Mouse (Mus musculus) midbrain, postnatal 0 days (tissue): ENCODE data around the gene Sema4a. TPM values are rescaled to one million over a fixed set of nuclear protein-coding genes. Genes with fewer than 3 reads are reported as not detected.
A peak's percentile ranks its signal among the peaks of the same experiment; 100 is the strongest.

Experiments
- ATAC-seq: fragments of 200-750 bp; cut with Nextera tagmentation; 2 replicates; pipeline ENCODE4 v1.8.0; 2017; ENCODE audit warnings: moderate number of reproducible peaks, mild to moderate bottlenecking, moderate TSS enrichment, moderate library complexity; ENCODE audit not compliant: low FRiP score
- DNase-seq: peaks from one replicate; pipeline ENCODE4 v3.0.0-alpha.2; 2015; ENCODE audit warnings: low spot score
- H3K27ac ChIP-seq: fragments of 300-500 bp; sonication (generic); 2 replicates; pipeline ENCODE4 v1.5.1; 2014; ENCODE audit warnings: low read depth, mild to moderate bottlenecking, low read length, mixed read lengths
- H3K27me3 ChIP-seq: fragments of 300-500 bp; sonication (generic); 2 replicates; pipeline ENCODE4 v1.6.1; 2014; ENCODE audit warnings: low read length, control low read depth, mixed read lengths; ENCODE audit not compliant: insufficient read depth
- H3K36me3 ChIP-seq: fragments of 300-500 bp; sonication (generic); 2 replicates; pipeline ENCODE4 v1.6.1; 2014; ENCODE audit warnings: low read length, control low read depth, mixed read lengths; ENCODE audit not compliant: insufficient read depth
- H3K4me1 ChIP-seq: fragments of 300-500 bp; sonication (generic); 2 replicates; pipeline ENCODE4 v1.6.1; 2014; ENCODE audit warnings: mild to moderate bottlenecking, control low read depth, antibody characterized with exemption, low read length, mixed read lengths; ENCODE audit not compliant: insufficient read depth
- H3K4me2 ChIP-seq: fragments of 300-500 bp; sonication (generic); 2 replicates; pipeline ENCODE4 v1.6.1; 2014; ENCODE audit warnings: low read depth, mild to moderate bottlenecking, low read length, mixed read lengths; ENCODE audit not compliant: poor library complexity, severe bottlenecking
- H3K4me3 ChIP-seq: fragments of 300-500 bp; sonication (generic); 2 replicates; pipeline ENCODE4 v1.5.1; 2014; ENCODE audit warnings: low read depth, mild to moderate bottlenecking, low read length, moderate library complexity
- H3K9ac ChIP-seq: fragments of 300-500 bp; sonication (generic); replicated peaks from 2 replicates; pipeline ENCODE4 v1.6.1; 2014; ENCODE audit warnings: mild to moderate bottlenecking, low read length, moderate library complexity, mixed read lengths; ENCODE audit not compliant: poor library complexity, severe bottlenecking
- H3K9me3 ChIP-seq: fragments of 300-500 bp; sonication (generic); 2 replicates; pipeline ENCODE4 v1.6.1; 2016; ENCODE audit warnings: low read length, control low read depth
- CTCF ChIP-seq: IDR thresholded peaks from 2 replicates; pipeline ENCODE4 v1.5.1; 2016; ENCODE audit warnings: antibody characterized with exemption, mild to moderate bottlenecking
- WGBS: fragments of 180-500 bp; shearing (Covaris S2); extraction: QIAGEN DNeasy Blood & Tissue Kit; methylation state at CpG from one replicate; pipeline ENCODE4 v1.1.7; 2014; 5-methylcytosine and 5-hydroxymethylcytosine counted together
- microRNA-seq: library from miRNA; unstranded; fragments of <30 nt; microRNA quantifications from one replicate; pipeline ENCODE4, GENCODE M21; 2016; ENCODE audit warnings: borderline number of aligned reads
- polyA plus RNA-seq: library from polyadenylated mRNA; unstranded; fragments of >200 nt; fragmentation: Nextera tagmentation; extraction: Ambion mirVana; gene quantifications from 2 replicates; pipeline ENCODE4 v1.2.1, GENCODE M21; 2015
- total RNA-seq: library from RNA; depleted of rRNA; stranded (reverse); fragments of >200 nt; gene quantifications from 2 replicates; pipeline ENCODE4 v1.2.3, GENCODE M21; 2014; rRNA removed

Gene Sema4a
- total and polyA plus RNA-seq, 2 experiments from 2014 or later: 42.1 to 62.0 TPM

GRCm38 (mm10) chr3:88407090-88407489 lies 53.9 kb downstream of the Sema4a start:
- no peaks in the 10 kb centered on the region for H3K27me3 ChIP-seq
- no peaks in the 10 kb centered on the region for H3K9me3 ChIP-seq
- no peak overlapping the region for H3K9ac ChIP-seq
- WGBS: 0% methylated on average over 2 of the region's 2 CpGs
- ATAC-seq: no peak; the same call in 1 of the 2 replicates
- H3K27ac ChIP-seq: no peak overlapping the region
- no peak overlapping the region for H3K4me2 ChIP-seq
- peaks cover under 1% of the 10 kb centered on the region for H3K36me3 ChIP-seq
- TF ChIP-seq CTCF: peak; percentile 97
- no peak overlapping the region for H3K4me3 ChIP-seq
- DNase-seq: peak; percentile 93
- H3K4me1 ChIP-seq: no peaks in the 10 kb centered on the region

GRCm38 (mm10) chr3:88403522-88404230 lies 57.3 kb downstream of the Sema4a start:
- WGBS: 95% methylated on average over 10 of the region's 10 CpGs
- Histone ChIP-seq H3K4me3 (no peak overlapping the region), H3K27me3 (no peaks in the 10 kb centered on the region), H3K9ac (no peak overlapping the region), H3K36me3 (no peaks in the 10 kb centered on the region), H3K9me3 (no peaks in the 10 kb centered on the region), H3K4me2 (no peak overlapping the region), H3K4me1 (no peaks in the 10 kb centered on the region), H3K27ac (no peak overlapping the region)
- DNase-seq: no peak
- ATAC-seq: no peak
- no peak for TF ChIP-seq CTCF

DNA sequence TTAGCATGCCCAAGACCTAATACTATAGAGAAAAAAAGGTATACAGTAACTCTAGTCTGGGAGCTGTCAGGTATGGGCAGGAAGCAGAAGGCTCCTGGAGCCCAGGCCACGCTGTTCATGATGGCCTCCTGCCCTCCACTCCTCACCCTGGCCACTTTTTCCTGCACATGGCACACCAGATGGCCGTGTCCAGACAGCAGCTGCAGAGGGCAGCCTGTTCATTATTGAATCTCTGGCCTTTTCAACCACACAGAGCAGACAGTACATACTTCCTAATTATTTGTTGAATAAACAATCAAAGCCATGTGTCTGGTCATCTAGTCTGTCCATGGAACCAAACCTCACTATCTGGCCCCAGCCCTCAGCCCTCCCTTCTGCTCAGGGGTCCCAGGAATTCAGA lies 62.3 kb downstream of the Sema4a start:
- H3K36me3 ChIP-seq: no peaks in the 10 kb centered on the region
- H3K9ac ChIP-seq: no peak overlapping the region
- no peak overlapping the region for H3K4me2 ChIP-seq
- H3K9me3 ChIP-seq: no peaks in the 10 kb centered on the region
- no peak overlapping the region for H3K4me3 ChIP-seq
- H3K27me3 ChIP-seq: no peaks in the 10 kb centered on the region
- 86% methylated on average over 2 of the region's 2 CpGs for WGBS
- ATAC-seq (no peak), DNase-seq (peak; percentile 10)
- no peaks in the 10 kb centered on the region for H3K4me1 ChIP-seq
- no peak overlapping the region for H3K27ac ChIP-seq
- no peak for TF ChIP-seq CTCF

DNA sequence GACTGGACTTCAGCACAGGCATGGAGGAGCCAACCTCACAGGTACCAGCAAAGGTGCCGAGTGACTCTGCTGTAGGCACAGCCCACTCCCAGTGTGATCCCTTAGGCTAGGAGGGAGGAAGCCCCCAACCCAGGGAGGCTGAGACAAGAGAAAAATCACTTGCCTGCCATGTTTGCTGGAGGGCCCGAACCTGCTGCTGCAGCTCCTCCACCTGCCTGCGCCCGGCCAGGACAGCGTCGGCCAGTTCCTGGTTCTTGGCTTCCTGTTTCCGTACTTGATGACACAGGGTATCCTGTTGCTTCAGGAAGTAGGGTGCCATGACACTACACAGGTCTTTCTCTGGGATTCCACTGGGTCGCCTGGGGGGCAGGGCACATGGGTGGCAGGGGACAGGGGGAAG lies 65.2 kb downstream of the Sema4a start:
- Histone ChIP-seq H3K4me2 (no peak overlapping the region), H3K4me3 (no peak overlapping the region), H3K36me3 (no peaks in the 10 kb centered on the region), H3K27me3 (no peaks in the 10 kb centered on the region), H3K4me1 (no peaks in the 10 kb centered on the region), H3K9ac (no peak overlapping the region), H3K27ac (no peak overlapping the region), H3K9me3 (no peaks in the 10 kb centered on the region)
- ATAC-seq (no peak), DNase-seq (no peak)
- 90% methylated on average over 8 of the region's 8 CpGs for WGBS
- no peak for TF ChIP-seq CTCF

- no peak overlapping the region for H3K4me3 ChIP-seq
- H3K4me1 ChIP-seq: no peaks in the 10 kb centered on the region
- no peaks in the 10 kb centered on the region for H3K9me3 ChIP-seq
- H3K9ac ChIP-seq: no peak overlapping the region
- no peaks in the 10 kb centered on the region for H3K27me3 ChIP-seq
- no peak for TF ChIP-seq CTCF
- no peaks in the 10 kb centered on the region for H3K36me3 ChIP-seq
- 94% methylated on average over 6 of the region's 6 CpGs for WGBS
- DNase-seq (no peak), ATAC-seq (no peak)
- H3K27ac ChIP-seq: no peak overlapping the region
- no peak overlapping the region for H3K4me2 ChIP-seq
These were observed 65.7 kb downstream of the Sema4a start for GRCm38 (mm10) chr3:88395288-88395687.

GRCm38 (mm10) chr3:88393776-88394375 lies 67.1 kb downstream of the Sema4a start:
- Histone ChIP-seq H3K27ac (no peak overlapping the region), H3K36me3 (no peaks in the 10 kb centered on the region), H3K4me2 (no peak overlapping the region), H3K4me3 (no peak overlapping the region), H3K9me3 (no peaks in the 10 kb centered on the region), H3K9ac (no peak overlapping the region), H3K27me3 (no peaks in the 10 kb centered on the region), H3K4me1 (no peaks in the 10 kb centered on the region)
- 90% methylated on average over 9 of the region's 9 CpGs for WGBS
- no peak for TF ChIP-seq CTCF
- DNase-seq: no peak
- ATAC-seq: no peak

Small RNA genes within 50 kb of the gene (microRNA-seq; reads per million reads assigned to microRNA genes)
- not detected for gene Mir7011

Other genes with a start within 250 kb of the Sema4a start
- gene Rhbg, start 206.5 kb downstream of the Sema4a start, total RNA-seq: 0.94 and 1.0 TPM in 2 replicates
- 0.21 and 0.41 TPM in 2 replicates for gene Rhbg, start 206.5 kb downstream of the Sema4a start, polyA plus RNA-seq
- not detected in 2 replicates for gene Gm38392, start 174.0 kb downstream of the Sema4a start, total RNA-seq
- gene Gm38392, start 174.0 kb downstream of the Sema4a start, polyA plus RNA-seq: 0.20 and 0.21 TPM in 2 replicates
- 6.2 TPM in 1 of 2 replicates, not detected in the other for gene Tsacc, start 164.2 kb downstream of the Sema4a start, total RNA-seq
- gene Tsacc, start 164.2 kb downstream of the Sema4a start, polyA plus RNA-seq: 5.2 and 7.9 TPM in 2 replicates
- 253 and 273 TPM in 2 replicates for gene Cct3, start 164.1 kb downstream of the Sema4a start, total RNA-seq
- 372 and 391 TPM in 2 replicates for gene Cct3, start 164.1 kb downstream of the Sema4a start, polyA plus RNA-seq
- 28.5 and 39.2 TPM in 2 replicates for gene Glmp, start 136.2 kb downstream of the Sema4a start, total RNA-seq
- 106 and 109 TPM in 2 replicates for gene Glmp, start 136.2 kb downstream of the Sema4a start, polyA plus RNA-seq
- gene Tmem79, start 125.0 kb downstream of the Sema4a start, total RNA-seq: 0.33 and 0.61 TPM in 2 replicates
- 0.43 and 0.93 TPM in 2 replicates for gene Tmem79, start 125.0 kb downstream of the Sema4a start, polyA plus RNA-seq
- gene Smg5, start 124.9 kb downstream of the Sema4a start, total RNA-seq: 86.7 and 112 TPM in 2 replicates
- gene Smg5, start 124.9 kb downstream of the Sema4a start, polyA plus RNA-seq: 44.2 and 49.4 TPM in 2 replicates
- 4.5 and 13.5 TPM in 2 replicates for gene Paqr6, start 96.6 kb downstream of the Sema4a start, total RNA-seq
- 6.6 and 7.1 TPM in 2 replicates for gene Paqr6, start 96.6 kb downstream of the Sema4a start, polyA plus RNA-seq
- gene Bglap3, start 88.4 kb downstream of the Sema4a start, total RNA-seq: 0.38 TPM in 1 of 2 replicates, not detected in the other
- gene Bglap3, start 88.4 kb downstream of the Sema4a start, polyA plus RNA-seq: not detected in 2 replicates
- not detected in 2 replicates for gene Bglap2, start 82.5 kb downstream of the Sema4a start, total RNA-seq
- gene Bglap2, start 82.5 kb downstream of the Sema4a start, polyA plus RNA-seq: 0.51 TPM in 1 of 2 replicates, not detected in the other
- gene Bglap, start 76.7 kb downstream of the Sema4a start, total RNA-seq: not detected in 2 replicates
- not detected in 2 replicates for gene Bglap, start 76.7 kb downstream of the Sema4a start, polyA plus RNA-seq
- gene Pmf1, start 50.9 kb downstream of the Sema4a start, total RNA-seq: 20.6 and 25.4 TPM in 2 replicates
- gene Pmf1, start 50.9 kb downstream of the Sema4a start, polyA plus RNA-seq: 25.2 and 25.6 TPM in 2 replicates
- gene Slc25a44, start 36.0 kb downstream of the Sema4a start, total RNA-seq: 62.5 and 63.8 TPM in 2 replicates
- 35.9 and 38.7 TPM in 2 replicates for gene Slc25a44, start 36.0 kb downstream of the Sema4a start, polyA plus RNA-seq
- gene Lmna, start 48.8 kb upstream of the Sema4a start, total RNA-seq: 57.6 and 75.0 TPM in 2 replicates
- gene Lmna, start 48.8 kb upstream of the Sema4a start, polyA plus RNA-seq: 74.1 and 77.2 TPM in 2 replicates
- 56.9 and 58.2 TPM in 2 replicates for gene Mex3a, start 71.2 kb upstream of the Sema4a start, total RNA-seq
- gene Mex3a, start 71.2 kb upstream of the Sema4a start, polyA plus RNA-seq: 15.4 and 16.1 TPM in 2 replicates
- 0.60 TPM in 1 of 2 replicates, not detected in the other for gene Rab25, start 87.1 kb upstream of the Sema4a start, total RNA-seq
- gene Rab25, start 87.1 kb upstream of the Sema4a start, polyA plus RNA-seq: 0.46 TPM in 1 of 2 replicates, not detected in the other
- 46.7 and 66.0 TPM in 2 replicates for gene Lamtor2, start 91.9 kb upstream of the Sema4a start, total RNA-seq
- gene Lamtor2, start 91.9 kb upstream of the Sema4a start, polyA plus RNA-seq: 187 and 205 TPM in 2 replicates
- 103 and 120 TPM in 2 replicates for gene Ubqln4, start 92.6 kb upstream of the Sema4a start, total RNA-seq
- 29.7 and 30.4 TPM in 2 replicates for gene Ubqln4, start 92.6 kb upstream of the Sema4a start, polyA plus RNA-seq
- gene Ssr2, start 114.7 kb upstream of the Sema4a start, total RNA-seq: 236 and 250 TPM in 2 replicates
- 196 and 210 TPM in 2 replicates for gene Ssr2, start 114.7 kb upstream of the Sema4a start, polyA plus RNA-seq
- gene Arhgef2, start 144.8 kb upstream of the Sema4a start, total RNA-seq: 59.6 and 80.3 TPM in 2 replicates
- gene Arhgef2, start 144.8 kb upstream of the Sema4a start, polyA plus RNA-seq: 38.9 and 46.8 TPM in 2 replicates
- 0.42 TPM in 1 of 2 replicates, not detected in the other for gene Rxfp4, start 192.0 kb upstream of the Sema4a start, total RNA-seq
- not detected in 2 replicates for gene Rxfp4, start 192.0 kb upstream of the Sema4a start, polyA plus RNA-seq
- gene Khdc4, start 224.6 kb upstream of the Sema4a start, total RNA-seq: 71.8 and 96.5 TPM in 2 replicates
- 66.8 and 70.5 TPM in 2 replicates for gene Khdc4, start 224.6 kb upstream of the Sema4a start, polyA plus RNA-seq